In genomic region chr7:64159612-64160591, GRCm38 (mm10) we compare ENCODE assay signal across 10 mouse cellular contexts. TPM values are rescaled to one million over a fixed set of nuclear protein-coding genes. Genes with fewer than 3 reads are reported as not detected.
A peak's percentile ranks its signal among the peaks of the same experiment; 100 is the strongest.
DNase-seq lines count a peak whose midpoint lies in the region; ATAC-seq and TF ChIP-seq lines count a peak whose summit lies in the region.
"Had no signal": no experiment of that assay in that cellular context is flagged by ENCODE, and none has a peak within 500 bp of the region (broad histone marks: within the 10 kb centered on the region; RNA-seq: fewer than 3 reads in every experiment).

No protein-coding gene starts in this region.

- H3K9ac ChIP-seq in liver, adult 2 months (ENCODE audit: low read depth, low read length) = no peak overlapping the region
- no peak overlapping the region for H3K9ac ChIP-seq in liver, embryonic 12.5 days
- H3K9ac ChIP-seq in hindbrain, embryonic 12.5 days = no peak overlapping the region
- no peak overlapping the region for H3K9ac ChIP-seq in neural tube, embryonic 15.5 days (replicated peaks)
- no peak overlapping the region for H3K9ac ChIP-seq in intestine, postnatal 0 days (ENCODE audit: low read depth, low read length)

- no peak for ATAC-seq in liver, embryonic 12.5 days
- ATAC-seq in hindbrain, embryonic 12.5 days (ENCODE audit: low FRiP score) = peak; percentile 16; the same call in 1 of the 2 replicates
- ATAC-seq in neural tube, embryonic 15.5 days (ENCODE audit: low FRiP score) = no peak
- no peak for ATAC-seq in intestine, postnatal 0 days

- no peaks in the 10 kb centered on the region for H3K9me3 ChIP-seq in liver, embryonic 12.5 days (replicated peaks)
- no peaks in the 10 kb centered on the region for H3K9me3 ChIP-seq in hindbrain, embryonic 12.5 days (replicated peaks)
- H3K9me3 ChIP-seq in neural tube, embryonic 15.5 days (replicated peaks) = no peaks in the 10 kb centered on the region
- no peaks in the 10 kb centered on the region for H3K9me3 ChIP-seq in intestine, postnatal 0 days (ENCODE audit: control insufficient read depth)

- no peaks in the 10 kb centered on the region for H3K36me3 ChIP-seq in liver, adult 2 months (ENCODE audit: control insufficient read depth, insufficient read depth, low read length)
- H3K36me3 ChIP-seq in liver, embryonic 12.5 days = no peaks in the 10 kb centered on the region
- no peaks in the 10 kb centered on the region for H3K36me3 ChIP-seq in hindbrain, embryonic 12.5 days
- H3K36me3 ChIP-seq in neural tube, embryonic 15.5 days = no peaks in the 10 kb centered on the region
- no peaks in the 10 kb centered on the region for H3K36me3 ChIP-seq in intestine, postnatal 0 days (ENCODE audit: control insufficient read depth, insufficient read depth)

- no peak for DNase-seq in cerebellum, adult 2 months
- DNase-seq in cerebellum, postnatal 36 days = no peak
- DNase-seq in liver, adult 2 months (ENCODE audit: extremely low read depth, low read depth, low spot score) = peak; percentile 79
- DNase-seq in frontal cortex, postnatal 36 days (ENCODE audit: low spot score in 2 of 2) = no peak

- H3K4me1 ChIP-seq in cerebellum, adult 2 months (ENCODE audit: control insufficient read depth, insufficient read depth, low read length) = peaks cover 18% of the 10 kb centered on the region
- peaks cover 24% of the 10 kb centered on the region for H3K4me1 ChIP-seq in liver, adult 2 months (ENCODE audit: control insufficient read depth, insufficient read depth, low read length)
- H3K4me1 ChIP-seq in liver, embryonic 12.5 days = peaks cover 9% of the 10 kb centered on the region; the same call in 1 of the 2 replicates
- H3K4me1 ChIP-seq in hindbrain, embryonic 12.5 days = peaks cover 39% of the 10 kb centered on the region
- peaks cover 33% of the 10 kb centered on the region for H3K4me1 ChIP-seq in neural tube, embryonic 15.5 days
- no peaks in the 10 kb centered on the region for H3K4me1 ChIP-seq in intestine, postnatal 0 days (replicated peaks; ENCODE audit: control insufficient read depth, insufficient read depth, low read length)

- peak overlapping the region; percentile 55; the same call in 1 of the 2 replicates for H3K27ac ChIP-seq in cerebellum, adult 2 months (ENCODE audit: insufficient read depth, low read length)
- no peak overlapping the region; the same call in 1 of the 2 replicates for H3K27ac ChIP-seq in liver, adult 2 months (replicated peaks; ENCODE audit: insufficient read depth, low read depth, low read length)
- H3K27ac ChIP-seq in liver, embryonic 12.5 days = no peak overlapping the region
- H3K27ac ChIP-seq in hindbrain, embryonic 12.5 days = 0 out of 2 replicates have a peak overlapping the region, but pooled peaks have one; percentile 30
- 0 out of 2 replicates have a peak overlapping the region, but pooled peaks have one; percentile 1 for H3K27ac ChIP-seq in neural tube, embryonic 15.5 days (replicated peaks)
- H3K27ac ChIP-seq in intestine, postnatal 0 days (ENCODE audit: low read depth, low read length) = no peak overlapping the region

- no peaks in the 10 kb centered on the region for H3K27me3 ChIP-seq in cerebellum, adult 2 months (ENCODE audit: control insufficient read depth, insufficient read depth, low read length)
- H3K27me3 ChIP-seq in liver, adult 2 months (ENCODE audit: control insufficient read depth, insufficient read depth, low read length) = no peaks in the 10 kb centered on the region
- no peaks in the 10 kb centered on the region for H3K27me3 ChIP-seq in liver, embryonic 12.5 days (replicated peaks)
- no peaks in the 10 kb centered on the region for H3K27me3 ChIP-seq in hindbrain, embryonic 12.5 days
- H3K27me3 ChIP-seq in neural tube, embryonic 15.5 days (replicated peaks) = no peaks in the 10 kb centered on the region
- H3K27me3 ChIP-seq in intestine, postnatal 0 days (replicated peaks; ENCODE audit: control insufficient read depth, insufficient read depth, low read length) = no peaks in the 10 kb centered on the region

- H3K79me2 ChIP-seq in liver, adult 2 months (ENCODE audit: control insufficient read depth, insufficient read depth, low read length) = no peaks in the 10 kb centered on the region

- TF ChIP-seq POLR2A in cerebellum, adult 2 months (IDR thresholded peaks at IDR 0.05; ENCODE audit: borderline replicate concordance, insufficient read depth, low read length) = no peak
- no peak for TF ChIP-seq POLR2A in liver, adult 2 months (IDR thresholded peaks at IDR 0.05; ENCODE audit: extremely low read depth, insufficient read depth, low read length)

- no peak overlapping the region for H3K4me3 ChIP-seq in cerebellum, adult 2 months (replicated peaks; ENCODE audit: insufficient read depth, low read depth, low read length)
- no peak overlapping the region for H3K4me3 ChIP-seq in liver, adult 2 months (ENCODE audit: insufficient read depth, low read depth, low read length)
- H3K4me3 ChIP-seq in liver, embryonic 12.5 days = no peak overlapping the region
- no peak overlapping the region for H3K4me3 ChIP-seq in hindbrain, embryonic 12.5 days
- H3K4me3 ChIP-seq in neural tube, embryonic 15.5 days (replicated peaks) = no peak overlapping the region
- H3K4me3 ChIP-seq in intestine, postnatal 0 days (ENCODE audit: low read depth, low read length) = no peak overlapping the region

- 69% methylated on average over 7 of the region's 7 CpGs for WGBS in cerebellum, adult 2 months
- 34% methylated on average over 7 of the region's 7 CpGs for WGBS in liver, adult 2 months
- WGBS in liver, embryonic 12.5 days (ENCODE audit: insufficient replicate concordance) = 51% methylated on average over 7 of the region's 7 CpGs
- WGBS in hindbrain, embryonic 12.5 days = 54% methylated on average over 7 of the region's 7 CpGs
- WGBS in neural tube, embryonic 15.5 days = 57% methylated on average over 7 of the region's 7 CpGs
- WGBS in intestine, postnatal 0 days = 50% methylated on average over 7 of the region's 7 CpGs

- H3K4me2 ChIP-seq in liver, embryonic 12.5 days = no peak overlapping the region
- no peak overlapping the region for H3K4me2 ChIP-seq in hindbrain, embryonic 12.5 days (replicated peaks)
- H3K4me2 ChIP-seq in neural tube, embryonic 15.5 days = no peak overlapping the region
- no peak overlapping the region for H3K4me2 ChIP-seq in intestine, postnatal 0 days (replicated peaks; ENCODE audit: low read depth)

- no peak for TF ChIP-seq CTCF in cerebellum, adult 2 months (IDR thresholded peaks at IDR 0.05; ENCODE audit: borderline replicate concordance, insufficient read depth, low read depth, low read length)
- TF ChIP-seq CTCF in liver, adult 2 months (IDR thresholded peaks at IDR 0.05; ENCODE audit: low read depth, low read length) = no peak
- TF ChIP-seq CTCF in intestine, postnatal 0 days (IDR thresholded peaks at IDR 0.05; ENCODE audit: low read depth) = no peak

RNA-seq across cellular contexts. Expression of gene Trpm1, which starts 6.3 kb away (rescaled TPM):
- 0.03 TPM in 1 of 2 replicates, not detected in the other for polyA plus RNA-seq in cerebellum, adult 2 months (2012; rRNA removed)
- total RNA-seq in liver, adult 2 months (2014; rRNA removed) = 0.60 TPM in 1 of 2 replicates, not detected in the other
- polyA plus RNA-seq in liver, adult 2 months (2012; rRNA removed) = 0.04 and 0.29 TPM in 2 replicates
- not detected in 2 replicates for polyA plus RNA-seq in liver, embryonic 12.5 days (2016; fragmentation: Nextera tagmentation; extraction: Ambion mirVana)
- 0.31 and 0.43 TPM in 2 replicates for polyA plus RNA-seq in hindbrain, embryonic 12.5 days (2016; fragmentation: Nextera tagmentation; extraction: Ambion mirVana)
- polyA plus RNA-seq in neural tube, embryonic 15.5 days (2015; fragmentation: Nextera tagmentation; extraction: Ambion mirVana) = 0.50 and 0.61 TPM in 2 replicates
- not detected in 2 replicates for polyA plus RNA-seq in intestine, postnatal 0 days (2015; fragmentation: Nextera tagmentation; extraction: Ambion mirVana)
- polyA plus RNA-seq: large intestine, adult 2 months; liver, embryonic 16.5 days had no signal

Comparison
In these comparisons a context has a peak if more than half of its experiments do, and no peak if none do; other contexts are left out.
1. H3K27ac ChIP-seq: peak in cerebellum, adult 2 months (single experiment), hindbrain, embryonic 12.5 days (single experiment) and neural tube, embryonic 15.5 days (single experiment); none in liver, adult 2 months (single experiment), liver, embryonic 12.5 days (single experiment) and intestine, postnatal 0 days (single experiment).